Mouse (Mus musculus) testis, adult 2 months (tissue): ENCODE data around the gene AB124611. TPM values are rescaled to one million over a fixed set of nuclear protein-coding genes. Genes with fewer than 3 reads are reported as not detected.

Experiments
- H3K27ac ChIP-seq: fragments of 200-500 bp; 2 replicates; pipeline ENCODE4 v1.5.1; 2012; ENCODE audit warnings: low read depth, low read length; ENCODE audit not compliant: control insufficient read depth, insufficient read depth
- H3K27me3 ChIP-seq: fragments of 200-500 bp; 2 replicates; pipeline ENCODE4 v1.6.1; 2012; ENCODE audit warnings: mild to moderate bottlenecking, low read length, moderate library complexity; ENCODE audit not compliant: control insufficient read depth, insufficient read depth
- H3K36me3 ChIP-seq: fragments of 200-500 bp; 2 replicates; pipeline ENCODE4 v1.6.1; 2012; ENCODE audit warnings: mild to moderate bottlenecking, low read length; ENCODE audit not compliant: control insufficient read depth, insufficient read depth
- H3K4me1 ChIP-seq: fragments of 200-500 bp; 2 replicates; pipeline ENCODE4 v1.6.1; 2012; ENCODE audit warnings: low read length; ENCODE audit not compliant: control insufficient read depth, insufficient read depth
- H3K4me3 ChIP-seq: fragments of 200-500 bp; 2 replicates; pipeline ENCODE4 v1.5.1; 2012; ENCODE audit warnings: low read depth, mild to moderate bottlenecking, low read length, moderate library complexity, mixed read lengths; ENCODE audit not compliant: control insufficient read depth
- CTCF ChIP-seq: fragments of 200-500 bp; IDR thresholded peaks from 2 replicates; pipeline ENCODE4 v1.5.1; 2012; ENCODE audit warnings: low read depth, mild to moderate bottlenecking, inconsistent platforms, low read length, moderate library complexity; ENCODE audit not compliant: control insufficient read depth, insufficient read depth, insufficient replicate concordance
- POLR2A ChIP-seq: fragments of 200-500 bp; IDR thresholded peaks from 2 replicates; pipeline ENCODE4 v1.6.1; 2012; ENCODE audit warnings: low read depth, mild to moderate bottlenecking, inconsistent platforms, low read length, moderate library complexity; ENCODE audit not compliant: control insufficient read depth
- polyA plus RNA-seq: library from polyadenylated mRNA; depleted of rRNA; stranded (reverse); fragments of >200 nt; gene quantifications from 2 replicates; pipeline ENCODE4 v1.2.3, GENCODE M21; 2012; rRNA removed

The AB124611 gene
- polyA plus RNA-seq, 1 experiment = 0.23 TPM

DNA sequence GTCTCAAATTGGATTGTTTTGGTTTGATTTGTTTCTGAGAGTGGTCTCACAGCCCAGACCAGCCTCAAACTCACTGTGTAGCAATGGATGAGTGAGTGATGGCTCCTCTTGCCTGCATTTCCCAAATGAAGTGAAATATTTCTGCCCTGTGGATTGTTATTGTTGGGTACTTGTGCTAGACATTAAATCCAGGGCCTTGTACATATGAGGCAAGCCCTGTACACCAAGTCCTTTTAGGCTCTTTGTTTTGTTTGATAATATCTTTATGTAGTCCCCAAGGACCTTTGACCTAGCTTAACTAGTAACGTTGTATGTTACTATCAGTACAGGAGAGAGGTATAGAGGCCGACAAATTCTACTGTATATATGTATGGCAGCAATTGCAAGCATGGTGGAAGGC lies 68.9 kb downstream of the AB124611 start:
- peaks cover under 1% of the 10 kb centered on the region; the same call in 1 of the 2 replicates for H3K36me3 ChIP-seq
- H3K4me1 ChIP-seq = peaks cover 9% of the 10 kb centered on the region
- H3K27ac ChIP-seq = no peak overlapping the region
- H3K27me3 ChIP-seq = no peaks in the 10 kb centered on the region
- TF ChIP-seq POLR2A = no peak
- no peak for TF ChIP-seq CTCF
- H3K4me3 ChIP-seq = peak overlapping the region; percentile 98; the same call in 1 of the 2 replicates

Other genes starting within 250 kb of the AB124611 start
- 35.0 and 36.9 TPM in 2 replicates for gene Kri1, start 238.2 kb upstream of the AB124611 start, polyA plus RNA-seq
- 98.6 and 107 TPM in 2 replicates for gene Cdkn2d, start 234.8 kb upstream of the AB124611 start, polyA plus RNA-seq
- 3.0 and 3.8 TPM in 2 replicates for gene Ap1m2, start 213.8 kb upstream of the AB124611 start, polyA plus RNA-seq
- gene Slc44a2, start 205.5 kb upstream of the AB124611 start, polyA plus RNA-seq = 35.1 and 47.1 TPM in 2 replicates
- 81.9 and 82.1 TPM in 2 replicates for gene Ilf3, start 158.3 kb upstream of the AB124611 start, polyA plus RNA-seq
- gene Qtrt1, start 114.3 kb upstream of the AB124611 start, polyA plus RNA-seq = 19.6 and 23.2 TPM in 2 replicates
- 158 and 183 TPM in 2 replicates for gene Dnm2, start 101.3 kb upstream of the AB124611 start, polyA plus RNA-seq
- 21.3 and 22.4 TPM in 2 replicates for gene Tmed1, start 15.9 kb upstream of the AB124611 start, polyA plus RNA-seq
- gene Carm1, start 20.7 kb downstream of the AB124611 start, polyA plus RNA-seq = 240 and 245 TPM in 2 replicates
- 16.5 and 17.0 TPM in 2 replicates for gene Timm29, start 66.5 kb downstream of the AB124611 start, polyA plus RNA-seq
- 33.8 and 35.6 TPM in 2 replicates for gene Yipf2, start 66.7 kb downstream of the AB124611 start, polyA plus RNA-seq
- 44.4 and 45.4 TPM in 2 replicates for gene Smarca4, start 90.0 kb downstream of the AB124611 start, polyA plus RNA-seq
- gene Ldlr, start 197.3 kb downstream of the AB124611 start, polyA plus RNA-seq = 2.9 TPM in 2 replicates
- gene Spc24, start 234.1 kb downstream of the AB124611 start, polyA plus RNA-seq = 16.5 and 17.1 TPM in 2 replicates